Mouse (Mus musculus): ENCODE results near the gene Lilra5. TPM values are rescaled to one million over a fixed set of nuclear protein-coding genes. Genes with fewer than 3 reads are reported as not detected.

The Lilra5 gene
- total and polyA plus RNA-seq, 2 experiments, result 0.71 to 4.3 TPM

DNA sequence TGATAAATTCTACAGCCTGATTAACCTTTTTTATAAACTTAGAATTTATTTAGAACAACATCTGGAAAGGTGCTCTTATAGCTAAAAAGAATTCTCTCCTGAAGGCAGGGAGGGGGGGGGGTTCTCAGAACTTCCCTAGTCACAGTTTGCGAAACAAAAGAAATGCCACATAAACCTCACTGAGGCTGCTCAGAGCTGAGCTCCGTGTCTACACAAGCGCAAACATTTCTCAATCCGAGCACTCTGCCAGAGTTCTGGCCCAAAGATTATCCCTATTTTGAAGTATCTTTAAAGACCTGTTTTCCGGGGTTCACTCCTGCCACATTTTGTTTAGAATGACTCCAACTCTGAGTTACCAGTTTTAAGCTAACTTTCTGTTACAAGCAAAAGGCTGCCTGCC, 55.1 kb downstream of the Lilra5 start:
- Histone ChIP-seq H3K79me2 (ENCODE audit: control insufficient read depth, insufficient read depth, low read length) (no peaks in the 10 kb centered on the region), H3K4me3 (ENCODE audit: insufficient read depth, low read depth, low read length) (no peak overlapping the region), H3K27me3 (ENCODE audit: control insufficient read depth, insufficient read depth, low read length) (no peaks in the 10 kb centered on the region), H3K9ac (ENCODE audit: low read depth, low read length) (no peak overlapping the region), H3K36me3 (ENCODE audit: control insufficient read depth, insufficient read depth, low read length) (no peaks in the 10 kb centered on the region), H3K4me1 (ENCODE audit: control insufficient read depth, insufficient read depth, low read length) (no peaks in the 10 kb centered on the region), H3K27ac (replicated peaks; ENCODE audit: insufficient read depth, low read depth, low read length) (no peak overlapping the region)
- DNase-seq (ENCODE audit: extremely low read depth, low read depth, low spot score), result peak; percentile 14
- TF ChIP-seq CTCF (IDR thresholded peaks at IDR 0.05; ENCODE audit: low read depth, low read length), result no peak
- TF ChIP-seq POLR2A (IDR thresholded peaks at IDR 0.05; ENCODE audit: extremely low read depth, insufficient read depth, low read length), result no peak
- 51% methylated on average over 5 of the region's 5 CpGs for WGBS

Other genes starting within 250 kb of the Lilra5 start
- gene Lair1, start 174.6 kb upstream of the Lilra5 start, total RNA-seq (2014; rRNA removed), result 3.7 and 5.8 TPM in 2 replicates
- gene Lair1, start 174.6 kb upstream of the Lilra5 start, polyA plus RNA-seq (2012; rRNA removed), result 1.4 and 3.7 TPM in 2 replicates
- 0.65 and 2.8 TPM in 2 replicates for gene Ttyh1, start 118.3 kb upstream of the Lilra5 start, total RNA-seq (2014; rRNA removed)
- 2.3 and 2.4 TPM in 2 replicates for gene Ttyh1, start 118.3 kb upstream of the Lilra5 start, polyA plus RNA-seq (2012; rRNA removed)
- 36.0 and 36.1 TPM in 2 replicates for gene Leng8, start 100.7 kb upstream of the Lilra5 start, total RNA-seq (2014; rRNA removed)
- 76.2 and 148 TPM in 2 replicates for gene Leng8, start 100.7 kb upstream of the Lilra5 start, polyA plus RNA-seq (2012; rRNA removed)
- gene Leng9, start 87.4 kb upstream of the Lilra5 start, total RNA-seq (2014; rRNA removed), result 1.5 and 2.0 TPM in 2 replicates
- 3.8 and 4.7 TPM in 2 replicates for gene Leng9, start 87.4 kb upstream of the Lilra5 start, polyA plus RNA-seq (2012; rRNA removed)
- gene Cdc42ep5, start 72.9 kb upstream of the Lilra5 start, total RNA-seq (2014; rRNA removed), result 2.0 and 3.8 TPM in 2 replicates
- gene Cdc42ep5, start 72.9 kb upstream of the Lilra5 start, polyA plus RNA-seq (2012; rRNA removed), result 4.1 and 5.0 TPM in 2 replicates
- 0.27 and 0.46 TPM in 2 replicates for gene Ncr1, start 100.0 kb downstream of the Lilra5 start, total RNA-seq (2014; rRNA removed)
- gene Ncr1, start 100.0 kb downstream of the Lilra5 start, polyA plus RNA-seq (2012; rRNA removed), result 0.06 and 0.10 TPM in 2 replicates
- gene Gp6, start 160.0 kb downstream of the Lilra5 start, total RNA-seq (2014; rRNA removed), result 0.07 TPM in 1 of 2 replicates, not detected in the other
- gene Gp6, start 160.0 kb downstream of the Lilra5 start, polyA plus RNA-seq (2012; rRNA removed), result not detected in 2 replicates
- gene Rdh13, start 207.9 kb downstream of the Lilra5 start, total RNA-seq (2014; rRNA removed), result 5.5 and 6.5 TPM in 2 replicates
- gene Rdh13, start 207.9 kb downstream of the Lilra5 start, polyA plus RNA-seq (2012; rRNA removed), result 6.5 and 6.8 TPM in 2 replicates
- 2.9 and 6.5 TPM in 2 replicates for gene Eps8l1, start 222.9 kb downstream of the Lilra5 start, total RNA-seq (2014; rRNA removed)
- gene Eps8l1, start 222.9 kb downstream of the Lilra5 start, polyA plus RNA-seq (2012; rRNA removed), result 0.05 and 1.4 TPM in 2 replicates